Mouse (Mus musculus) midbrain, embryonic 15.5 days (tissue): ENCODE results near the gene 1700003E16Rik. TPM values are rescaled to one million over a fixed set of nuclear protein-coding genes. Genes with fewer than 3 reads are reported as not detected.

ENCODE experiments used
- ATAC-seq: fragments of 200-750 bp; cut with Nextera tagmentation; replicated peaks from 2 replicates; pipeline ENCODE4 v1.8.0; 2017; ENCODE audit warnings: moderate TSS enrichment
- H3K27ac ChIP-seq: fragments of 300-500 bp; sonication (generic); 2 replicates; pipeline ENCODE4 v1.5.1; 2015; ENCODE audit warnings: mild to moderate bottlenecking, inconsistent platforms
- H3K27me3 ChIP-seq: fragments of 300-500 bp; sonication (generic); replicated peaks from 2 replicates; pipeline ENCODE4 v1.6.1; 2015; ENCODE audit warnings: inconsistent platforms
- H3K36me3 ChIP-seq: fragments of 300-500 bp; sonication (generic); replicated peaks from 2 replicates; pipeline ENCODE4 v1.6.1; 2015; ENCODE audit warnings: inconsistent platforms
- H3K4me1 ChIP-seq: fragments of 300-500 bp; sonication (generic); 2 replicates; pipeline ENCODE4 v1.6.1; 2015; ENCODE audit warnings: inconsistent platforms
- H3K4me2 ChIP-seq: fragments of 300-500 bp; sonication (generic); 2 replicates; pipeline ENCODE4 v1.6.1; 2015; ENCODE audit warnings: inconsistent platforms, mild to moderate bottlenecking, moderate library complexity
- H3K4me3 ChIP-seq: fragments of 300-500 bp; sonication (generic); 2 replicates; pipeline ENCODE4 v1.5.1; 2015; ENCODE audit warnings: mild to moderate bottlenecking, inconsistent platforms
- H3K9ac ChIP-seq: fragments of 300-500 bp; sonication (generic); 2 replicates; pipeline ENCODE4 v1.6.1; 2015; ENCODE audit warnings: mild to moderate bottlenecking, inconsistent platforms
- H3K9me3 ChIP-seq: fragments of 300-500 bp; sonication (generic); 2 replicates; pipeline ENCODE4 v1.6.1; 2016; ENCODE audit warnings: inconsistent platforms
- WGBS: fragments of 180-500 bp; shearing (Covaris S2); methylation state at CpG from one replicate; pipeline ENCODE4 v1.1.7; 2015; ENCODE audit warnings: mixed read lengths; 5-methylcytosine and 5-hydroxymethylcytosine counted together
- polyA plus RNA-seq: library from polyadenylated mRNA; unstranded; fragments of >200 nt; fragmentation: Nextera tagmentation; extraction: Ambion mirVana; gene quantifications from 2 replicates; pipeline ENCODE4 v1.2.1, GENCODE M21; 2015

1700003E16Rik gene
- 9.5 and 12.0 TPM in 2 replicates for polyA plus RNA-seq

GRCm38 (mm10) chr6:83156259-83156684 lies at the start of gene 1700003E16Rik, which contains the start of gene Wdr54:
Gene 1700003E16Rik (plus strand): TSS chr6:83156404.
Gene Wdr54 (minus strand): TSS chr6:83156397.
- H3K9ac ChIP-seq = peak within 1 kb of the TSS; percentile 43
- H3K27me3 ChIP-seq = peaks cover 15% of the 10 kb centered on the region
- peak within 1 kb of the TSS; percentile 59 for H3K4me3 ChIP-seq
- H3K9me3 ChIP-seq = no peaks in the 10 kb centered on the region
- H3K27ac ChIP-seq = peak within 1 kb of the TSS; percentile 46; the same call in 1 of the 2 replicates
- H3K4me2 ChIP-seq = peak within 1 kb of the TSS; percentile 66
- peak; percentile 94 for ATAC-seq
- peaks cover 24% of the 10 kb centered on the region for H3K4me1 ChIP-seq
- WGBS = under 1% methylated on average over 32 of the region's 32 CpGs
- no peaks in the 10 kb centered on the region; the same call in 1 of the 2 replicates for H3K36me3 ChIP-seq

GRCm38 (mm10) chr6:83107566-83108400 lies 48.4 kb upstream of the 1700003E16Rik start:
- H3K4me1 ChIP-seq = peaks cover 38% of the 10 kb centered on the region
- WGBS = 31% methylated on average over 13 of the region's 13 CpGs
- H3K27me3 ChIP-seq = no peaks in the 10 kb centered on the region
- H3K9ac ChIP-seq = no peak overlapping the region
- H3K4me2 ChIP-seq = peak overlapping the region; percentile 92
- 0 out of 2 replicates have a peak, but pooled peaks cover 2% of the 10 kb centered on the region for H3K36me3 ChIP-seq
- H3K4me3 ChIP-seq = peak overlapping the region; percentile 72; the same call in 1 of the 2 replicates
- H3K9me3 ChIP-seq = no peaks in the 10 kb centered on the region
- peak overlapping the region; percentile 77; the same call in 1 of the 2 replicates for H3K27ac ChIP-seq
- ATAC-seq = 0 out of 2 replicates have a peak, but pooled peaks have one; percentile 2

GRCm38 (mm10) chr6:83108762-83109668 lies 47.2 kb upstream of the 1700003E16Rik start, which contains the start of gene Mrpl53:
Gene Mrpl53 (plus strand): TSS chr6:83109040.
- Histone ChIP-seq H3K27me3 (no peaks in the 10 kb centered on the region), H3K36me3 (0 out of 2 replicates have a peak, but pooled peaks cover 2% of the 10 kb centered on the region), H3K4me1 (peaks cover 29% of the 10 kb centered on the region), H3K4me2 (peak within 1 kb of the TSS; percentile 92), H3K4me3 (peak within 1 kb of the TSS; percentile 72), H3K9ac (peak within 1 kb of the TSS; percentile 77), H3K27ac (peak within 1 kb of the TSS; percentile 77), H3K9me3 (no peaks in the 10 kb centered on the region)
- ATAC-seq = peak; percentile 92
- WGBS = under 1% methylated on average over 76 of the region's 76 CpGs

GRCm38 (mm10) chr6:83111510-83112136 lies 44.6 kb upstream of the 1700003E16Rik start:
- H3K27me3 ChIP-seq = no peaks in the 10 kb centered on the region
- no peak overlapping the region for H3K9ac ChIP-seq
- no peak overlapping the region for H3K27ac ChIP-seq
- 93% methylated on average over 4 of the region's 4 CpGs for WGBS
- ATAC-seq = no peak
- no peaks in the 10 kb centered on the region for H3K36me3 ChIP-seq
- H3K9me3 ChIP-seq = no peaks in the 10 kb centered on the region
- H3K4me1 ChIP-seq = peaks cover 45% of the 10 kb centered on the region
- H3K4me3 ChIP-seq = no peak overlapping the region
- H3K4me2 ChIP-seq = no peak overlapping the region

GRCm38 (mm10) chr6:83115011-83115671 lies 41.1 kb upstream of the 1700003E16Rik start, which contains the start of gene Mogs:
Gene Mogs (plus strand): TSS chr6:83115496.
- H3K36me3 ChIP-seq = peaks cover 6% of the 10 kb centered on the region; the same call in 1 of the 2 replicates
- peak within 1 kb of the TSS; percentile 90 for H3K4me3 ChIP-seq
- peak within 1 kb of the TSS; percentile 97 for H3K4me2 ChIP-seq
- 1% methylated on average over 55 of the region's 58 CpGs for WGBS
- H3K9me3 ChIP-seq = no peaks in the 10 kb centered on the region
- H3K4me1 ChIP-seq = peaks cover 54% of the 10 kb centered on the region
- no peaks in the 10 kb centered on the region for H3K27me3 ChIP-seq
- peak within 1 kb of the TSS; percentile 84 for H3K9ac ChIP-seq
- ATAC-seq = peak; percentile 89
- H3K27ac ChIP-seq = peak within 1 kb of the TSS; percentile 85

GRCm38 (mm10) chr6:83115682-83116372 lies 40.4 kb upstream of the 1700003E16Rik start:
- peaks cover 53% of the 10 kb centered on the region for H3K4me1 ChIP-seq
- H3K4me2 ChIP-seq = peak overlapping the region; percentile 97
- H3K36me3 ChIP-seq = peaks cover 6% of the 10 kb centered on the region; the same call in 1 of the 2 replicates
- 2% methylated on average over 45 of the region's 48 CpGs for WGBS
- H3K27ac ChIP-seq = peak overlapping the region; percentile 85
- H3K4me3 ChIP-seq = peak overlapping the region; percentile 90
- H3K9me3 ChIP-seq = no peaks in the 10 kb centered on the region
- no peaks in the 10 kb centered on the region for H3K27me3 ChIP-seq
- peak overlapping the region; percentile 84 for H3K9ac ChIP-seq
- peak; percentile 59 for ATAC-seq

- Histone ChIP-seq H3K4me1 (peaks cover 51% of the 10 kb centered on the region), H3K27me3 (no peaks in the 10 kb centered on the region), H3K4me2 (peak overlapping the region; percentile 97), H3K9me3 (no peaks in the 10 kb centered on the region), H3K9ac (peak overlapping the region; percentile 84), H3K36me3 (peaks cover 6% of the 10 kb centered on the region; the same call in 1 of the 2 replicates), H3K27ac (no peak overlapping the region), H3K4me3 (peak overlapping the region; percentile 90)
- ATAC-seq = no peak
- WGBS = 81% methylated on average over 11 of the region's 11 CpGs
These were observed 39.6 kb upstream of the 1700003E16Rik start for GRCm38 (mm10) chr6:83116373-83117164.

GRCm38 (mm10) chr6:83117165-83117438 lies 39.1 kb upstream of the 1700003E16Rik start:
- H3K4me3 ChIP-seq = peak overlapping the region; percentile 90; the same call in 1 of the 2 replicates
- ATAC-seq = no peak
- peaks cover 56% of the 10 kb centered on the region for H3K4me1 ChIP-seq
- H3K9ac ChIP-seq = no peak overlapping the region
- H3K4me2 ChIP-seq = peak overlapping the region; percentile 97; the same call in 1 of the 2 replicates
- H3K27me3 ChIP-seq = no peaks in the 10 kb centered on the region
- 83% methylated on average over 4 of the region's 4 CpGs for WGBS
- H3K36me3 ChIP-seq = peaks cover 6% of the 10 kb centered on the region; the same call in 1 of the 2 replicates
- no peak overlapping the region for H3K27ac ChIP-seq
- H3K9me3 ChIP-seq = no peaks in the 10 kb centered on the region

GRCm38 (mm10) chr6:83117616-83118015 lies 38.6 kb upstream of the 1700003E16Rik start:
- Histone ChIP-seq H3K4me1 (peaks cover 61% of the 10 kb centered on the region), H3K27me3 (no peaks in the 10 kb centered on the region), H3K9ac (no peak overlapping the region), H3K9me3 (no peaks in the 10 kb centered on the region), H3K27ac (no peak overlapping the region), H3K4me3 (no peak overlapping the region), H3K36me3 (peaks cover 6% of the 10 kb centered on the region; the same call in 1 of the 2 replicates), H3K4me2 (no peak overlapping the region)
- WGBS = 94% methylated on average over 13 of the region's 13 CpGs
- no peak for ATAC-seq

- Histone ChIP-seq H3K27ac (no peak overlapping the region), H3K4me3 (no peak overlapping the region), H3K9me3 (no peaks in the 10 kb centered on the region), H3K36me3 (peaks cover 6% of the 10 kb centered on the region; the same call in 1 of the 2 replicates), H3K4me2 (no peak overlapping the region), H3K4me1 (peaks cover 67% of the 10 kb centered on the region), H3K9ac (no peak overlapping the region), H3K27me3 (no peaks in the 10 kb centered on the region)
- 88% methylated on average over 11 of the region's 11 CpGs for WGBS
- ATAC-seq = no peak
These were observed 37.8 kb upstream of the 1700003E16Rik start for GRCm38 (mm10) chr6:83118369-83118768.
